Mouse (Mus musculus): Measurements from ENCODE around the gene Samhd1. TPM values are rescaled to one million over a fixed set of nuclear protein-coding genes. Genes with fewer than 3 reads are reported as not detected.

The Samhd1 gene
- total and polyA plus RNA-seq, 2 experiments from 2014 or later: 11.9 to 12.7 TPM

GRCm38 (mm10) chr2:157070365-157070764 is 64.7 kb downstream of the Samhd1 start:
- Histone ChIP-seq H3K9me3 (ENCODE audit: low read length) (no peaks in the 10 kb centered on the region), H3K9ac (replicated peaks; ENCODE audit: low read length) (0 out of 2 replicates have a peak overlapping the region, but pooled peaks have one; percentile 44), H3K4me1 (ENCODE audit: insufficient read depth, low read length) (peaks cover 77% of the 10 kb centered on the region), H3K27me3 (ENCODE audit: insufficient read depth, low read length) (no peaks in the 10 kb centered on the region), H3K4me3 (ENCODE audit: low read length) (no peak overlapping the region), H3K4me2 (ENCODE audit: low read depth, low read length) (peak overlapping the region; percentile 18; the same call in 1 of the 2 replicates), H3K36me3 (ENCODE audit: insufficient read depth, low read length) (no peaks in the 10 kb centered on the region), H3K27ac (peak overlapping the region; percentile 85)
- ATAC-seq: peak; percentile 52; the same call in 1 of the 2 replicates
- TF ChIP-seq CTCF (IDR thresholded peaks at IDR 0.05; ENCODE audit: low read depth): no peak
- DNase-seq (ENCODE audit: low spot score): peak; percentile 78
- 16% methylated on average over 9 of the region's 9 CpGs for WGBS

GRCm38 (mm10) chr2:157069755-157070315 is 65.2 kb downstream of the Samhd1 start:
- Histone ChIP-seq H3K36me3 (ENCODE audit: insufficient read depth, low read length) (no peaks in the 10 kb centered on the region), H3K4me1 (ENCODE audit: insufficient read depth, low read length) (peaks cover 72% of the 10 kb centered on the region), H3K4me3 (ENCODE audit: low read length) (no peak overlapping the region), H3K4me2 (ENCODE audit: low read depth, low read length) (peak overlapping the region; percentile 17; the same call in 1 of the 2 replicates), H3K9ac (replicated peaks; ENCODE audit: low read length) (no peak overlapping the region), H3K9me3 (ENCODE audit: low read length) (no peaks in the 10 kb centered on the region), H3K27me3 (ENCODE audit: insufficient read depth, low read length) (no peaks in the 10 kb centered on the region), H3K27ac (peak overlapping the region; percentile 85)
- 24% methylated on average over 3 of the region's 3 CpGs for WGBS
- no peak; the same call in 1 of the 2 replicates for ATAC-seq
- DNase-seq (ENCODE audit: low spot score): no peak
- TF ChIP-seq CTCF (IDR thresholded peaks at IDR 0.05; ENCODE audit: low read depth): no peak

- H3K4me1 ChIP-seq (ENCODE audit: insufficient read depth, low read length): peaks cover 72% of the 10 kb centered on the region
- 33% methylated on average over 3 of the region's 3 CpGs for WGBS
These were observed 65.7 kb downstream of the Samhd1 start for GRCm38 (mm10) chr2:157069355-157069735.

GRCm38 (mm10) chr2:157068701-157069354 is 66.2 kb downstream of the Samhd1 start:
- no peak for TF ChIP-seq CTCF (IDR thresholded peaks at IDR 0.05; ENCODE audit: low read depth)
- Histone ChIP-seq H3K4me3 (ENCODE audit: low read length) (no peak overlapping the region), H3K9me3 (ENCODE audit: low read length) (no peaks in the 10 kb centered on the region), H3K27me3 (ENCODE audit: insufficient read depth, low read length) (no peaks in the 10 kb centered on the region), H3K36me3 (ENCODE audit: insufficient read depth, low read length) (no peaks in the 10 kb centered on the region), H3K4me1 (ENCODE audit: insufficient read depth, low read length) (peaks cover 72% of the 10 kb centered on the region), H3K9ac (replicated peaks; ENCODE audit: low read length) (peak overlapping the region; percentile 29), H3K27ac (peak overlapping the region; percentile 85), H3K4me2 (ENCODE audit: low read depth, low read length) (peak overlapping the region; percentile 33)
- 37% methylated on average over 14 of the region's 14 CpGs for WGBS
- DNase-seq (ENCODE audit: low spot score) (no peak), ATAC-seq (peak; percentile 11)

More at GRCm38 (mm10) chr2:157069355-157069735, 65.7 kb downstream of the Samhd1 start:
- no peaks in the 10 kb centered on the region for H3K36me3 ChIP-seq (ENCODE audit: insufficient read depth, low read length)
- H3K4me3 ChIP-seq (ENCODE audit: low read length): no peak overlapping the region
- no peaks in the 10 kb centered on the region for H3K27me3 ChIP-seq (ENCODE audit: insufficient read depth, low read length)
- H3K9me3 ChIP-seq (ENCODE audit: low read length): no peaks in the 10 kb centered on the region
- H3K27ac ChIP-seq: peak overlapping the region; percentile 85
- peak overlapping the region; percentile 17; the same call in 1 of the 2 replicates for H3K4me2 ChIP-seq (ENCODE audit: low read depth, low read length)
- TF ChIP-seq CTCF (IDR thresholded peaks at IDR 0.05; ENCODE audit: low read depth): no peak
- DNase-seq (ENCODE audit: low spot score) (peak; percentile 76), ATAC-seq (peak; percentile 75)
- H3K9ac ChIP-seq (replicated peaks; ENCODE audit: low read length): no peak overlapping the region

- H3K4me1 ChIP-seq (ENCODE audit: insufficient read depth, low read length): peaks cover 63% of the 10 kb centered on the region
- DNase-seq (ENCODE audit: low spot score): no peak
These were observed 68.2 kb downstream of the Samhd1 start for GRCm38 (mm10) chr2:157066731-157067430.

GRCm38 (mm10) chr2:157065879-157066226 is 69.2 kb downstream of the Samhd1 start:
- Histone ChIP-seq H3K36me3 (ENCODE audit: insufficient read depth, low read length) (no peaks in the 10 kb centered on the region), H3K27ac (no peak overlapping the region), H3K4me2 (ENCODE audit: low read depth, low read length) (no peak overlapping the region), H3K9ac (replicated peaks; ENCODE audit: low read length) (no peak overlapping the region), H3K9me3 (ENCODE audit: low read length) (no peaks in the 10 kb centered on the region), H3K4me3 (ENCODE audit: low read length) (no peak overlapping the region), H3K4me1 (ENCODE audit: insufficient read depth, low read length) (peaks cover 54% of the 10 kb centered on the region), H3K27me3 (ENCODE audit: insufficient read depth, low read length) (no peaks in the 10 kb centered on the region)
- TF ChIP-seq CTCF (IDR thresholded peaks at IDR 0.05; ENCODE audit: low read depth): no peak
- DNase-seq (ENCODE audit: low spot score) (no peak), ATAC-seq (no peak)
- 53% methylated on average over 7 of the region's 7 CpGs for WGBS

More at GRCm38 (mm10) chr2:157066731-157067430, 68.2 kb downstream of the Samhd1 start:
- Histone ChIP-seq H3K36me3 (ENCODE audit: insufficient read depth, low read length) (no peaks in the 10 kb centered on the region), H3K9me3 (ENCODE audit: low read length) (no peaks in the 10 kb centered on the region), H3K27ac (no peak overlapping the region), H3K4me3 (ENCODE audit: low read length) (no peak overlapping the region), H3K9ac (replicated peaks; ENCODE audit: low read length) (no peak overlapping the region), H3K4me2 (ENCODE audit: low read depth, low read length) (no peak overlapping the region), H3K27me3 (ENCODE audit: insufficient read depth, low read length) (no peaks in the 10 kb centered on the region)
- WGBS: 82% methylated on average over 7 of the region's 7 CpGs
- no peak for TF ChIP-seq CTCF (IDR thresholded peaks at IDR 0.05; ENCODE audit: low read depth)
- no peak for ATAC-seq

Data from hindbrain, postnatal 0 days (tissue).